Mouse (Mus musculus): ENCODE data around the gene Vmn2r80. TPM values are rescaled to one million over a fixed set of nuclear protein-coding genes. Genes with fewer than 3 reads are reported as not detected.
"Not testable (repeated sequence)": the region's sequence is repeated elsewhere in the genome, so short reads cannot be mapped to it uniquely, and the experiment has no call there.

Gene Vmn2r80
- polyA plus RNA-seq, 1 experiment, result not detected

DNA sequence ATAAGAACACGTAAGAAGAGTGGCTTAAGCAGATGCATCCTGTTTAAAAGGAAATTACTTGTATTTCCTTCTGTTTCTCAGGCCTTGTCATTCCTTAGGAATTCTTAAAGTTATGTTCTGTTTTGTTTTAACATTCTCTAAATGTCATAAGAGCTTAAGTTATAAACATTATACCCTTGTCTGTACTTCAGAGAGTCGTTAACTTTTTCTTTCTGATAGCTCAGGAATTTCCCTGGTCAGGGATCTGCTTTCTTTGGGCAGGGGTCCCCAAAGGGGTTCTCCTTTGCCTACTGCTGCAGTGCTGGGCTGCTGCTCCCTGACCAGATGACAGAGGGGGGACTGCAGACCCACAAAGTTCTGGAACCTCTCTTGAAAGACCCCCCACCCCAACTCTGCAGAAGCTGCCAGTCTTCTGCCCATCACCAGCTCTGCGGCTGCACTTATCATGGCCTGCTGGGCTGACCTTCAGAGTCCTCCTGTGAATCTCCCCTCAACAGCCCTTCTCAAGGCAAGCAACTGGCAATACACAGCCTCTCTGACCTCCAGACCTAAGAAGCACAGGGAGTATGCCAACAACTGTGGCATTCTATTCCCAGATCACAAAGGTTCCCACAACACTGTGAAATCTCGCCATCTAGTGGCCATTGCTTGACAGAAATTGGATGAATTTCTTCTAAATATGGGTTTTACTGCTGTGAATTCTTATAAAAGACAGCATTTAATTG is 32.3 kb upstream of the Vmn2r80 start:
- no peaks in the 10 kb centered on the region for H3K4me1 ChIP-seq (replicated peaks; ENCODE audit: control insufficient read depth, insufficient read depth, low read length)
- TF ChIP-seq POLR2A (IDR thresholded peaks at IDR 0.05; ENCODE audit: control insufficient read depth, extremely low read depth, insufficient read depth, low read length, poor library complexity), result no peak
- TF ChIP-seq CTCF (IDR thresholded peaks at IDR 0.05; ENCODE audit: borderline replicate concordance, control insufficient read depth, extremely low read depth, insufficient read depth, low read length, poor library complexity), result no peak
- H3K4me3 ChIP-seq (ENCODE audit: control insufficient read depth, insufficient read depth, low read length), result no peak overlapping the region
- DNase-seq, result peak; percentile 37
- H3K36me3 ChIP-seq (ENCODE audit: control insufficient read depth, insufficient read depth, low read length), result no peaks in the 10 kb centered on the region
- H3K27ac ChIP-seq (ENCODE audit: control insufficient read depth, insufficient read depth, low read length), result no peak overlapping the region
- 46% methylated on average over 4 of the region's 4 CpGs for WGBS
- H3K27me3 ChIP-seq (ENCODE audit: control insufficient read depth, insufficient read depth, low read length), result no peaks in the 10 kb centered on the region

DNA sequence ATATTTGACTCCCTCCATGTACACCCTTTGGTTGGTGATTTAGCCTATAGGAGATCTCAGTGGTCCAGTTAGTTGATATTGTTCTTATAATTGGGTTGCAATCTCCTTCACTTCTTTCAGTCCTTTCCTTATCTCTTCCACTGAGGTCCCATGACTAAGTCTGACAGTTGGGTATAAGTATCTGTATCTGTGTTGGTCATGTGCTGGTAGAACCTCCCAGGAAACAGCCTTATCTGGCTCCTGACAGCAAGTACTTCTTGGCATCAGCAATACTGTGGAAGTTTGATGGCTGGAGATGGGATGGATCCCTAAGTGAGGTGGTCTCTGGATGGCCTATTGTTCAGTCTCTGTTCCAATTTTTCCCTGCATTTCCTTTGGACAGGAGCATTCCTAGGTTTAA is 3.0 kb downstream of the Vmn2r80 start:
- no peaks in the 10 kb centered on the region for H3K36me3 ChIP-seq (ENCODE audit: control insufficient read depth, insufficient read depth, low read length)
- H3K4me1 ChIP-seq (replicated peaks; ENCODE audit: control insufficient read depth, insufficient read depth, low read length), result no peaks in the 10 kb centered on the region
- DNase-seq, result no peak
- H3K27ac ChIP-seq (ENCODE audit: control insufficient read depth, insufficient read depth, low read length), result no peak overlapping the region
- TF ChIP-seq POLR2A (IDR thresholded peaks at IDR 0.05; ENCODE audit: control insufficient read depth, extremely low read depth, insufficient read depth, low read length, poor library complexity) (no peak), CTCF (IDR thresholded peaks at IDR 0.05; ENCODE audit: borderline replicate concordance, control insufficient read depth, extremely low read depth, insufficient read depth, low read length, poor library complexity) (no peak)
- H3K27me3 ChIP-seq (ENCODE audit: control insufficient read depth, insufficient read depth, low read length), result no peaks in the 10 kb centered on the region
- no peak overlapping the region for H3K4me3 ChIP-seq (ENCODE audit: control insufficient read depth, insufficient read depth, low read length)

DNA sequence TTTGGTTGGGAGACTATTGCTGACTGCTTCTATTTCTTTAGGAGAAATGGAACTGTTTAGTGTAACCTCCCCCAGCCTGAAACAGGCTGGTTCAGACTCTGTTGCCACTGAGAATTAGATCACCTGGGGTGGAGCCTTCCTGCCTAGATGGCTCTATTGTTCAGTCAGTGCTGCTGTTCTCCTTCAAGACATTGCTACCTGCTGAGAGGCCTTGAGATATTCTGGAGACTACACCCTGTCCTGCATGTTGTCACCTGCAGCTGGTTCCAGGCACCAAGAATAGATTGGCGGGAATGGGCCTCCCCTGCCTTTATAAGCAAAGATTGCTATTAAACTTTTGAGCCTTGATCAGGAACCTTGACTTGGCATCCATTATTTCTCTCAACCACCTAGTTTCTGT is 51.4 kb downstream of the Vmn2r80 start:
- whole genome bisulfite sequencing, result 79% methylated on average over 1 of the region's 1 CpGs
- not testable (repeated sequence) for H3K36me3 ChIP-seq (ENCODE audit: control insufficient read depth, insufficient read depth, low read length); H3K4me3 ChIP-seq (ENCODE audit: control insufficient read depth, insufficient read depth, low read length); H3K27me3 ChIP-seq (ENCODE audit: control insufficient read depth, insufficient read depth, low read length); DNase-seq; H3K4me1 ChIP-seq (replicated peaks; ENCODE audit: control insufficient read depth, insufficient read depth, low read length); H3K27ac ChIP-seq (ENCODE audit: control insufficient read depth, insufficient read depth, low read length)

DNA sequence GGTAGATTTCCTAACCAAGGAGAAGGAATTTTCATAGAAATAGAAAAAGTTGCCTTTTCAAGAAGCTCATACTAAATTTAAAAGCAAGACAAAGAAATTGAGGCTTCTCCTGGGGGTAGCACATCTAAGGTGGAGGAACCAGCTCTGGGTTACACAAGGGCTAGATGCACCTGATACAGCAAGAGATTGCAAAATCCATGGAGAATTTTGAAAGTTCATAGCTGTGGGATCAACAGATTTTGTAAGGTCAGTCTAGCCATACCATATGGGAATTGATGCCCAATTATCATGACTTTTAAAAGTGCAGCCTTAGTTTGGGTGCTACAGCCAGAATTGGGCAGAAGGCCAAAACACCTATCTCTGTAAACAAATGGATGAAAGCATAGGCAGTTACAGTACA is 71.9 kb downstream of the Vmn2r80 start:
- H3K36me3 ChIP-seq (ENCODE audit: control insufficient read depth, insufficient read depth, low read length), result no peaks in the 10 kb centered on the region
- no peak for TF ChIP-seq POLR2A (IDR thresholded peaks at IDR 0.05; ENCODE audit: control insufficient read depth, extremely low read depth, insufficient read depth, low read length, poor library complexity)
- TF ChIP-seq CTCF (IDR thresholded peaks at IDR 0.05; ENCODE audit: borderline replicate concordance, control insufficient read depth, extremely low read depth, insufficient read depth, low read length, poor library complexity), result no peak
- no peaks in the 10 kb centered on the region for H3K4me1 ChIP-seq (replicated peaks; ENCODE audit: control insufficient read depth, insufficient read depth, low read length)
- no peak overlapping the region for H3K27ac ChIP-seq (ENCODE audit: control insufficient read depth, insufficient read depth, low read length)
- H3K4me3 ChIP-seq (ENCODE audit: control insufficient read depth, insufficient read depth, low read length), result no peak overlapping the region
- no peak for DNase-seq
- H3K27me3 ChIP-seq (ENCODE audit: control insufficient read depth, insufficient read depth, low read length), result no peaks in the 10 kb centered on the region

DNA sequence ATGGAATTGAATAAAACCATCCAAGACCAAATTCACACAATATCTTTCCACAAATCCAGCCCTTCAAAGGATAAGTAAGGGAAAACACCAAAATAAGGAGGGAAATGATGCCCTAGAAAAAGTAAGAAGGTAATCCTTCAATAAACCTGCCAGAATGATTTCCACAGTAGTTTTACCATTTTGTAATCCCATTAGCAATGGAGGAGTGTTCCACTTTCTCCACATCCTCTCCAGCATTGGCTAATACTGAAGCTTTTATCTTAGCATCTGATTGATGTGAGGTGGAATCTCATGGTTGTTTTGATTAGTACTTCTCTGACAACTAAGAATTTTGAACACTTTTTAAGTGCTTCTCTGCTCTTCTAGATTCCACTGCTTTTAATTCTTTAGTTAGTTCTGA is 73.0 kb downstream of the Vmn2r80 start:
- DNase-seq, result no peak
- H3K4me3 ChIP-seq (ENCODE audit: control insufficient read depth, insufficient read depth, low read length), result no peak overlapping the region
- H3K4me1 ChIP-seq (replicated peaks; ENCODE audit: control insufficient read depth, insufficient read depth, low read length), result no peaks in the 10 kb centered on the region
- H3K27me3 ChIP-seq (ENCODE audit: control insufficient read depth, insufficient read depth, low read length), result no peaks in the 10 kb centered on the region
- H3K36me3 ChIP-seq (ENCODE audit: control insufficient read depth, insufficient read depth, low read length), result no peaks in the 10 kb centered on the region
- H3K27ac ChIP-seq (ENCODE audit: control insufficient read depth, insufficient read depth, low read length), result no peak overlapping the region
- TF ChIP-seq CTCF (IDR thresholded peaks at IDR 0.05; ENCODE audit: borderline replicate concordance, control insufficient read depth, extremely low read depth, insufficient read depth, low read length, poor library complexity) (no peak), POLR2A (IDR thresholded peaks at IDR 0.05; ENCODE audit: control insufficient read depth, extremely low read depth, insufficient read depth, low read length, poor library complexity) (no peak)

DNA sequence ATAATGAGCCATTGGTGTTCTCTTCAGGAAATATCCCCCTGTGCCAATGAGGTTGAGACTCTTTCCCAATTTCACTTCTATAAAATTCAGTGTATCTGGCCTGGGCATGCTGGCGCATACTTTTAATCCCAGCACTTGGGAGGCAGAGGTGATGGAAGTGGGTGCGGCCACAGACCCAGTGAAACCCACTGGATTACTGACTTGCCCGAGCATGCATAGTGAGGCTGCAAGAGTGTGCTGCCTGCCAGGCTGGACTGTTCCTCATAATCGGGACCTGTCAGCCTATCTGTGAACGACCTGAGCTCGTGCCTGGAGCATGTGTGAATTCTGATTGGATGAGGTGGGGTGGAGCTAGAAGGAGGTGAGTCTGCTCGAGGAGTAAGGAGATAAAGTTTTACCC is 73.6 kb downstream of the Vmn2r80 start:
- Histone ChIP-seq H3K4me1 (replicated peaks; ENCODE audit: control insufficient read depth, insufficient read depth, low read length) (no peaks in the 10 kb centered on the region), H3K4me3 (ENCODE audit: control insufficient read depth, insufficient read depth, low read length) (no peak overlapping the region), H3K27ac (ENCODE audit: control insufficient read depth, insufficient read depth, low read length) (no peak overlapping the region), H3K27me3 (ENCODE audit: control insufficient read depth, insufficient read depth, low read length) (no peaks in the 10 kb centered on the region), H3K36me3 (ENCODE audit: control insufficient read depth, insufficient read depth, low read length) (no peaks in the 10 kb centered on the region)
- WGBS, result 80% methylated on average over 7 of the region's 7 CpGs
- no peak for DNase-seq
- TF ChIP-seq CTCF (IDR thresholded peaks at IDR 0.05; ENCODE audit: borderline replicate concordance, control insufficient read depth, extremely low read depth, insufficient read depth, low read length, poor library complexity) (no peak), POLR2A (IDR thresholded peaks at IDR 0.05; ENCODE audit: control insufficient read depth, extremely low read depth, insufficient read depth, low read length, poor library complexity) (no peak)

Other genes starting within 250 kb of the Vmn2r80 start
- not detected in 2 replicates for gene Olfr1354, start 235.6 kb upstream of the Vmn2r80 start, polyA plus RNA-seq (2012; rRNA removed)
- gene Olfr8, start 198.1 kb upstream of the Vmn2r80 start, polyA plus RNA-seq (2012; rRNA removed), result not detected in 2 replicates
- not detected in 2 replicates for gene Olfr1353, start 185.5 kb upstream of the Vmn2r80 start, polyA plus RNA-seq (2012; rRNA removed)
- gene Olfr1352, start 167.7 kb upstream of the Vmn2r80 start, polyA plus RNA-seq (2012; rRNA removed), result not detected in 2 replicates
- not detected in 2 replicates for gene Olfr1351, start 136.3 kb upstream of the Vmn2r80 start, polyA plus RNA-seq (2012; rRNA removed)
- not detected in 2 replicates for gene Olfr57, start 120.0 kb upstream of the Vmn2r80 start, polyA plus RNA-seq (2012; rRNA removed)
- 2.0 and 2.5 TPM in 2 replicates for gene 2610008E11Rik, start 51.2 kb upstream of the Vmn2r80 start, polyA plus RNA-seq (2012; rRNA removed)
- gene Vmn2r81, start 98.9 kb downstream of the Vmn2r80 start, polyA plus RNA-seq (2012; rRNA removed), result not detected in 2 replicates
- not detected in 2 replicates for gene Vmn2r82, start 207.8 kb downstream of the Vmn2r80 start, polyA plus RNA-seq (2012; rRNA removed)

Measured in thymus, adult 2 months (tissue).